Mouse (Mus musculus): Measurements from ENCODE around the gene Trmt10a. TPM values are rescaled to one million over a fixed set of nuclear protein-coding genes. Genes with fewer than 3 reads are reported as not detected.
"Not testable (repeated sequence)": the region's sequence is repeated elsewhere in the genome, so short reads cannot be mapped to it uniquely, and the experiment has no call there.

Trmt10a gene
- total RNA-seq, 1 experiment from 2014 or later, result 10.1 TPM

DNA sequence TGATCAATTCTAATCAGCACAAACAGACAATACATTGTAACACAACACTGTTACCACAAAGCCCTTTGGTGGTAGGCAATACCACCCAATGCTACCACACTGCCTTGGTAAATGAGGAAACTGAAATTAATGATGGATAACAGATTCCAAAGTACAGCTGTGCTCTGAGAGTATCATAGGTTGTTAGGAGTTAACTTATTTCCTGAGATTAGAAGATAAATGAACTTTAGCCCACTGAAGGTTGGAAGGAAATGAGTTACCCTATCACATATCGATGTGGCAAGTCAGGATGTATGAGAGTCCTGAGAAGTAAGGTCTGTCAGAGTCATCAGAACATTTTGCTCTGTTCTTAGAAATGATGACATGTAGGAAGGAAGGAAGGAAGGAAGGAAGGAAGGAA is 8.7 kb upstream of the Trmt10a start:
- no peak for DNase-seq

DNA sequence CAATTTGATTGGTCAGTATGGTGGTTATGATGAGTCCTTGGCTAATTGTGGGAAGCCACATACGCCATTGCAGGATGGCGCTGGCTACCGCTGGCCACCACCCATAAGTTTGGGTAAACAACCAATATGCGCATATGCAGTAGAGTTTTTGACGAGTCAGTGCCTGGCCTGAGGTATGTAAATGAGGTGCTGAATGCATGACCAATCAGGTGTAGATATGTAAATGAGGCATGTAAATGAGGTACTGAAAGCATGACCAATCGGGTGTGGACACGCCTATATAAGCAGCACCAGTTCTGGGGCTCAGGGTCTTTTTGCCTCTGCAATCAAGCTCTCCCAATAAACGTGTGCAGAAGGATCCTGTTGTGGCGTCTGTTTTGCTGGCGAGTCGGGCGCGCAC is 5.1 kb upstream of the Trmt10a start:
- not testable (repeated sequence) for DNase-seq

DNA sequence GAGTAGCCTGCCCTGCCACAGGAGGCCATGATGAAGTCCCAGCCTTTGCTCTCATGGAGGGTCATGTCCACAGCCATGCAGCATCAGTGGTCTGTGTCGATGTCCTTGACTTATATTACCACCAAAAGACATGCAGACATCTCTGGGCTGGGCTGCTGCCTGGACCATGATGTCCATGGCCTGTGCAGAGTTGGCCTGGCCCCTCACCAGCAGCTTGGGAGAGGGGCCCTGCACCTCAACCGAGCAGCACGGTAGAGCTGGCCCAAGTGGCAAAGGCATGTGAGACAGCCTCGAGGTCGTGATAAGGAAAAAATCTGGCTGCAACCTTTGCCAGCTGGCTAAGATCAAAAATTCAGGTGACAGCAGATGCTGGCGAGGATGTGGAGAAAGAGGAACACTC is 3.6 kb upstream of the Trmt10a start:
- DNase-seq, result no peak

DNA sequence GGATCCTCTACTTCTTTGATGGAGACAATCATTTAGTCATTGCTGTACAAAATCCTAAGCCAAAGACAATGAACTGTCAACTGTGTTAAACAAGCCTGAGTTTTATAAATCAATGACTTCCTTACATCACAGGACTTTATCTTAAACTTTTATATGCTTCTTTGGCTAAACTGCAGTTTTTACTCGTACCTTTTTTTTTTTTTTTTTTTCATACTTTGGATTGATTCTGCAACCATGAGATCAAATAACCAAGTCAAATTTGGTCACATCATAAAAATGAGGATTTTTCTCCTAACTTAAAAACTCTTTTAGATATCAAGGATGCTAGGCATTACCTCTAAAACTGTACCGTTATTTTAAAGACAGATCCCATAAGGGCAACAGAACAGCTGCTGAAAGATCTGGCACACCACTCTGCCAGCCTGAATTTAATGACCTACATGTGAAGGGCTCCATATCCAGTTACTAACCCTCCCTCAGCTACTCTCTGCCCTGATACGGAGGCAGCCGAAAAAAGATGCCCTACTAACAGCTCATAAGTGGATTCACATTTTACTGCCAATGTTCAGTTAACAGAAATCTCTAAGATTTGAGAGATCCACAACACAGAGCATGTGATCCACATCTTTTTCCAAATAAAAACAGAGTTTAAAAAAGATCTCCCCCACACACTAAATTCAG is 1.1 kb upstream of the Trmt10a start:
- no peak for DNase-seq

DNA sequence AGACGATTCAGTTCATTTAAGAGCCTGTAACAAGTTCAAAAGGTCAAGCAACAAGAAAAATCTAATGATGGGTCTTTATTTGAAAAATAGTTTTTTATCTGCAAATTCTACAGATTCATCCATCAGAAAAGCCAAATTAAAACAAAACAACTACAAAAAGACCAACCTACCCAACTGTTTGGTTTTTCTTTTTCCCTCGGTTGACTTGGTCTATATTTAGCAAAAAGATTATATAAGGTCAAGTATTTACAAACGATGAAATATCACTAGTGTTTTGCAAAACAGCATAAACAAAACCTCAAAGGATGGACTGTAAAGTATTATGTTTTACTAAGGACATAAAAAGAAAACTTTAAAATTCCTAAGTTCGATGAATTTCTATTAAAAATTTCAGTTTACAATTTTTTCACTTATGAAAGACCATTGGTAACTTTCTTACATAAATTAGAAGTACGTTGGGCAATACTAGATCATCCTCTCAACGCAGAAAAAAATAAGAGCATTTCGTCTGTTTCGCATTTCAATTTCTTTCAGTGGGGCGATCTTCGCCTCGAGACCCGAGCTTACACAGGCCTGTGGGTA is 424 bp upstream of the Trmt10a start:
- no peak for DNase-seq

DNA sequence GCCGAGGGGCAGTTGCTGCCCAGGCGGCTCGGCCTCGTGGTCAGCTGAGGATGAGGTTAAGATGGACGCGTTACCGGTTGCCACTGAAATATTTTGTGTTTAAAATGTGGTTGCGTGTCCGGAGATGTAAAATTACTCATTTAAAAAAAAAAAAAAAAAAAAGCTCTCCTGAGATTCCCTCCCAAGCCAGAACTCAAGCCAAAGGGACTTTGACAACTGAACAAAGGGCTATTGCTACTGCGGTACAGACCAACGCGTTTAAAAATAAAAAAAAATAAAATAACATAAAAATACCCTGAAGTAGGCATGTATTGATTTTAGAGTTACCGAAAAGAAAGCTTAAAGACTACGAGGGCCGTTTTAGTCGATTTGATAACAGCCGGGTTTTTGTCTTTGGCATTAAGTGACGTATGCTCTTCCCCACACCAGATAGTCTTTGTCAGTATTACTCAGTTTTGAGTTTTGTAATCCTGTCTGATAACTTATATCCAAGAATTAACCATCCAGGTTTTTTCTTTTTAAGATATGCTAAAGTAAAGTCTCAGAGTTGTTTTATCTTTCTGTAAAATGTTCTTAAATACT is 903 bp downstream of the Trmt10a start:
- no peak for DNase-seq

DNA sequence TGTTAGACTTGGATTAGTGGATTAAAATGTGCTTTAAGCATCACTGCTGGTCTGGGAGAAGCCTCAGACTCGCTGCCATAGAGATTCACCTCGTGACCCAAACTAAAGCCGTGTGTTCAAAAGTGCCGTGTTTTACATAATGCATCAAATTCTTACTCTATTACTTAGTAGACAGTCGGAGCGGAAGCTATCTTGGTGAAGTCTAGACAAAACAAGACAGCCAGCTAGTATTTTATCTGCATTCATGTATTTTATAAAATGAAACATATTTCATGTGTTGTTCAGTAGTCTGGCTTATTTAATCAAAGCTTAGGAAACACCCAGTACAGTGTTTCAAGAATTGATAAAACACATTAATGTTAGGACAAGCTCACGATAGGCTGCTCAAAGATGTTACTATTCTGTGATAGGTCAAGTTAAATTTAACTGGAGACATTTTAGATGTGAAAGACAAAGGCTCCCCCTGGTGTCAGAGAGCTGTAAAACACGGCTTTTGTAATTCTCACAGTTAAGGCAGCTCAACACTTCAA is 1.5 kb downstream of the Trmt10a start, which contains the start of gene Mttp:
TSS of gene Mttp (minus strand) at position 327 of the 530 bp plus-strand sequence.
- DNase-seq, result peak; percentile 50

DNA sequence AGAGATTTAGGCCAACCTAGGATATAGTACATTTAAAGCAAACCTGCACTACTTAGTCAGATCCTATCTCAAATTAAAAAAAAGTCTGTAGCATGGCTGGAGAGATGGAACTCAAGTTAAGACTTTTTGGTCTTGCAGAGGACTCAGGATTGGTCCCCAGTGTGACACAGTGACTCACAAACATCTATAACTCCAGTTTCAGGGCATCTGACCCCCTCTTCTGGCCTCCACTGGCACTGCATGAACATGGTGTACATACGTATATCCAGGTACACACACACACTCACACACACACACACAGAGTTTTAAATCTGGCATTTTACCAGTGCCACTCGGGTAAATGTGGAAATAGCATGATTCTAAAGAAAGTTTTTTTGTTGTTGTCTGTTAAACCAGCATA is 5.6 kb downstream of the Trmt10a start:
- DNase-seq, result no peak

DNA sequence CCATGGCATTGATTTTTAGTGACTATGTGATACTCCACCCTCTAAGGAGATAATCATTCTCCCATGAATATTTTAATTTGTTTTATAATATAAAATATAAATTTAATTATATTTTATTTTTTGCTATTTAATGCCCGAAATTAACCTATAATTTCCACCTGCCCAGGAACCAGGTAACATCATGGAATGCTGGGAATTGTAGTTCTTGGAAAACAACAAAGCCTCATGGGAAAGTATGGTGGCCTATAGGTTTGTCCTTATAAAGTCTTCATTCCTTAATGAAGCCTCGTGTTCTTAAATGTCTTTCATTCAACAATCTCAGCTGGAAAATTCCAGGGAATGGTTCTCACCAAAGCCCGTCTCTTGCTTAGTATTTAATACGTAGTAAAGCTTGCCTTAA is 11.8 kb downstream of the Trmt10a start:
- DNase-seq, result no peak

DNA sequence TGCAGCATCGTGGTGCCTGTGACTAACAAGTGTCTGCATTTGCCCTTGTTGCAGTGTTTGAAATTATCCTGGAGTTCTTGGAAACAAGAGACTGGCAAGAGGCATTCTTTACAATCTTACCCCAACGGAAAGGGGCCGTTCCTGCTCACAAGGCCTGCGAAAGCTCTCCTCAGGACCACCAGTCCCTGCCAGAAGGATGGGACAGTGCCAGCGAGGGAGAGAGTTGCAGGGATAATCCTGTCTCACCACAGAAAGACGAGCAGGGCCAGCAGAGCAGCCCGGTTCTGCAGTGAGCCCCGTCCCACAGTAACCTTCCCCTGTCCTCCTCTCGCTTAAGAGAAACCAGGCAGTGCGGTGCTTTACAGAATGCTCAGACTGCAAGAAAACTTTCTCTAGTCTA is 13.4 kb downstream of the Trmt10a start:
- DNase-seq, result no peak

DNA sequence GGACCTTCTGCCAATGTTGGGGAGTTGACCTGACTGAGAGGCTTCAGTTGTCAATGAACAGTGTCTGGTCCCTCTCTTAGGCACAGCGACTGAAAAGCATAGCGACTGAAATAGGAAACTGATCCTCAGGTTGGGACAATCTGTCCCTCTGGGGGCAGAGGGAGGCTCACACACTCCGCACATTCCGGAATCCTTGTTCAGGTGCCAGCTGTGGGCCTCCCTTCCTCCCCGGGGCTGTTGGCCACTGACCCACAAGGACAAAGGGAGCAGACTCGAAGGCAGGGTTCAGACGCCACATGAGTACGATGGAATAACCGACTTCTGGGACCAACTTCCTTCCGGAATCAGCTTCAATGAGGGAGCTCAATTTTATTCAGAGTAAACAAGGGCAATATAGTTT is 18.4 kb downstream of the Trmt10a start:
- DNase-seq, result no peak

DNA sequence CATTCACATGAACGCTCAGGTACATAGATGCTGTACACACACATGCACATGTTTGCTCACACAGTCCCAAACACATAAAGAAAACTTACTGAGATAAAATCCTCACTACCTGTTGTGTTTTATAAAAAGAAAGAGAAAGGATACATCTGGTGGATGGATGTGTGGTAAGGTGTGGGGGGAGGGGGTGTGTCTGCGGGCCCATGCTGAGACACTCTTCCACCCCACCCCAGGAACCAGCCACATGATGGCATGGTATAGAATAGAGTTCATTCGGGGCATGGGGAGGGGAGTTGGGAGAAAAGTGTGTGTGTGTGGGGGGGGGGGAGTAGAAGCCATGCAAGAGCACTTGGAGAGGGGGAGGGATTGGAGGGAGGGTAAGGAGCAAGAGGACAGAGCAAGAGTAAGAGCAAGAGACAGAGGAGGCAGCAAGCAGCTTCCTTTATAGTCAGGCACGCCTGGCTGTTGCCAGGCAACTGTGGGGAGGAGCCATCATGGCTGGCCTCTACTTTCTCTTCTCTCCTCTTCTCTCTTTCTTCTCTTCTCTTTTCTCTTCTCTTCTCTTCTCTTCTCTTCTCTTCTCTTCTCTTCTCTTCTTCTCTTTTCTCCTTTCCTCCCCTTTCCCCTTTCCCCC is 19.4 kb downstream of the Trmt10a start:
- no peak for DNase-seq

DNA sequence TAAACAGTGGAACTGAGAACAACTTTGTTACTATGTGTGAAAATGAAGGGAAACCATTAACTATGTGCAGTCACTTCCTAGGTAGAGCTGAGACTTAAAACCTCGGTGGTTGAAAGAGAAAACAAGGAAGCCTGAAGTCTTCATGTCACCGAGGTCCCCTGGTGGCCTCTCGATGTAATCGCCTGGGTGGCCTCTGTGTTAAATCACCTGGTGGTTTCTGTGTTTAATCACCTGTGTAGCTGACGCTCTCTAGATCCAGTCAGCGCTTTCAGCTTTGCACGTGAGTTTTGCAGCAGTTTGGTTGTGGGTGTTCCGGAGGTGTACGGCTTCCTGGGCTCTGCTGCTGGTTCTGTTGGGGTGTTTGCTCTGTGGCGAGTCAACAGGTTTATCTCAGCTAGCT is 30.0 kb downstream of the Trmt10a start:
- no peak for DNase-seq

DNA sequence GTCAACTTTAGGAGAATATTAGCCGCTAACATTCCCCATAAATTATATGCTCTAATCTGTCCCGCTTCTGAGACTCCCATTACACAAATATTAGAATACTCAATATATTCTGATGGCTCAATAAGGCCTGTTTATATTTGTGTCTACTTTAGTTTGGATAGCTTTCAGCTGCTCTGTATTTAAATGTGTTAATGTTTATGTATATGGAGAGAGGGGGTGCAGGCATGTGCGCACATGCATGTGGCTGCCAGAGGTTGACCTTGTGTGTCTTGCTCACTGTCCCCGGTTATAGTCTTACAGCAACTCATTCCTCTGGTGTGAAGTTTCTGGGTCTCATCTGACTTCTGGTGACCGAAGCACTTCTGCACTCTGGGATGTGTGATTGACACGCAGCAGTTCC is 32.3 kb downstream of the Trmt10a start:
- no peak for DNase-seq

DNA sequence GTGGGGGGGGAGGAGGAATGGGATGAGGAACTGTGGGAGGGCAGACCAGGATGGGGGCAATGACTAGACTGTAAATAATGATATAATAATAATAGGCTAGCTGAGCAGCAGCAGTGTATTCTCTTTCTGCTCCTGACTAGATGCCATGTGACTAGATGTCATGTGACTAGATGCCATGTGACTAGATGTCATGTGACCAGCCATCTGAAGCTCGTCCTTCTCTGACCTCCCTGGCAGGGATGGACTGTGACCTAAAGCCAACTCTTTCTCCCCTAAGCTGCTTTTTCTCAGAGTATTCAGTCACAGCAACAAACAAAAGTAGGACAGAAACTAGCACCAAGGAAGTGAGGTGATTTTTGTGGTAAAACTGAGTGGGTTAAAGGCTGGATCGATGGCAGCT is 38.8 kb downstream of the Trmt10a start:
- DNase-seq, result no peak

DNA sequence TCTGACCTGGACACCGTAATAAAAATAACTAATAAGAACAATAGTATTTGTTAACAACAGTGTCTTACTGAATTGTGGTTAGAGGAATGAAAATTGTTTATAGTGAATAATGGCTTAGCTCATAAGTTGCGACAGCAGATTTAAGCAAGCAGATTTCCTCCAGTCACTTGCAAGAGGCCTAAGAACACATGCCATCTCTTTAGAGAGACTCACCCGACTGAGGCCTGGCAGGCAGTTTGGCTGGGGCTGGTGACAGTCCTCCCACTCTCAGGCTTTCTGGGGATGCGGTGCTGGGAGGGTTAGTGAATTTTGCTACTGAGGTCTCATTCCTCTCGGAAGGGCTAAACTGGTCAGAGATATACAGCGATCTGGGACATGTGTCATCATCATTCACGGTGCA is 40.1 kb downstream of the Trmt10a start:
- no peak for DNase-seq

DNA sequence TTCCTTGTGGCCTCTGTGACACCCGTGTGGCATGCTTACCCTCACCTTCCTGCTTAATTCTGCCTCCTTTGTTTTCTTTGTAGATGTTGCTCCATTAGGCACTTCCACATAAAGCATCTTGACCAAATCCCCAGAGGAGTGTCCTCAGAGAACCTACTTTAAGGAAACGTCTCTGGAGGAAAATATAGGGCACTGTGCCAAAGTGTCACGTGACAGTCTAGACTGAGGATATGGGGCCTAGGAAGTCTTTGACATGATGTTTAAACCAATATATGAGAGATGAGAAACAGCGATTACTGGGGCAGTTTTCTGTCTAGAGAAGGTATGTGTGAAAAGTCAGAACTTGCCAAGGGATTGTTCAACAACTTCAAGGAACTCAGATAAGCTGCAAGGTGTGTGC is 42.0 kb downstream of the Trmt10a start:
- DNase-seq, result no peak

DNA sequence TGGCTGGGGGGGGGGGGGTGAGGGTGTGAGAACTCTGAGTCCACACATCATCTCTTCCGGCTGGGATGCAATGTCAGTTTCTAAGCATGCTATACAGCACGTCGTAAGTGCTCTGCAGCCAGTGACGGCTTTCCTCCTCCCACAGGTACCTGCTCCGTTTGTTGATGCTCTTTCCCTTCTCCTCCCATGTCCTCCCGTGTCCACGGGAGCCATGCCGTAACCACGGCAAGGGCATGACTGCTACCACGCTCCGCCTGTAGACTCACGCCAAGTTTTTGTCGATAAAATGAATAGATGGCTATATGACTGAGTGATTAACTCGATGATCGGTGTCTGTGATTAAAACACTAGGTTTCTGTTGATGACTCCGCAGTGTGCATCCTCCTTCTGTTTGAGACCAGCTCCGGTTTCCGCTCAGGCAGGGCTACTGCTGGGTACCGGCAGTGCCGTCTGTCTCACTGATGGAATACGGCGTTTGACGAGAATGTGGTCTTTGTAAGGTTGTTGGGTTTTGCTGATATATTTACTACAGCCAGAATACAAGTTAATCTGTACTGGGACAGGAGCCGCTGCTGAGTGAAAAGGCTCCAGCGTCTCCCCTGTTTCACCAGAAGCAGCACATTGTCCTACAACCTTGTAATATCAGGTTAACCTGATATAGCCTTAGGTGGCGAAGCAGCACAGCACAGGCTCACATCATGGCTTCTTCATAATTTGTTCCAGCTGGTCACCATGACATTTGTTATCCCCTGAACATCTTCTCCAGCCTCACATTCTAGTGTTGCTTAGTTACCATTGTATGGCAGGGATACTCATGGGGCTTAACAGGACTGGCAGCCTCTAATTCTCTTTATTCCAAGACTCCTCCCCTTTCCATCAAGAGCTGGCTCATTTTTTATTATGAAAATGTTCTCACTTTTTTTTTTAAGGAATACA is 43.0 kb downstream of the Trmt10a start:
- DNase-seq, result no peak

DNA sequence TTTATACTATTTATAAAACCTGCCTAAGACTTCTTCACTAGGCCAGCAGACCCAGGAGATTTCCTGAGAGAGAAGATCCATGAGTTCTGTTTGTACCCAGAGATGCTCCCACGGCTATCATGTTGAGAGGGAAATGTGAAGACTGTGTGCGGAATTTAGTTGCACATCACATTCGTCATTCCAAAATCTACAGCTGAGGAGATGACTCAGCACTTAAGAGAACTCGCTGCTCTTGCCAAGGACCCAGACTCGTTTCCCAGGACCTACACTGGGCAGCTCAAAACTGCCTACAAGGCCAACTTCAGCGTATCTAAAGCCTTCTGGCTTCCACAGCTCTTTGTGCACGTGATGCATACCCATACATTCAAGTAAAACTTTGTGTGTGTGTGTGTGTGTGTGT is 49.0 kb downstream of the Trmt10a start:
- no peak for DNase-seq

DNA sequence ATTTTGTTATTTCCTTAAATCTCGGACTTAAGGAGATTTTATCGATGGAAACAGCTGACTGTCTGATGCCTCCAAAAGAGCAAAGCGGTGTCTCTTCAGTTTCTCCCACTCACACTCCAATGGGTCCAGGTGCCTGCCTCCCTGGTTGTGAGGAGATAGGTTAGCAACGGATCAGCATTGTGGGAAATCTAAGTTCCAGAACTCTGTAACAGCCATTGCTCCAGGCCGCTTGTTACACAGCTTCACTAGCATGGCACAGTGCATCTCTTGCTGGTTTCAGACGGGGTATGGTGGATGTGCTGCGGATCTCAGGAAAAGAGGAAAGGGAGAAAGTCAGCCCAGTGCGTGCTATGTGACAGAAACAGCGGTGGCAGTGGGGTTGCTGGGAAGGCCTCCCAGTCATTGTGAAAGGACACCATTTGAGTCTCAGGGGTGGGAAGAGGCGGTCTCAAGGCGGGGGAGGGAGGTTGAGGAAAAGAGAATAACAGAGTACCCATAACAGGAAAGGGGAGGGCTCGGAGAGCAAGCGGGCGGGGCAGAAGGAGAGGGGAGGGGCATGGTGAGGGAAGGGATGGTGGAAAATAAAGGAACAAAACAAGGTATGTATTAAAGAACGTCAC is 50.5 kb downstream of the Trmt10a start, which contains the start of gene 4930579F01Rik:
TSS of gene 4930579F01Rik (minus strand) at position 143 of the 620 bp plus-strand sequence.
- DNase-seq, result no peak

DNA sequence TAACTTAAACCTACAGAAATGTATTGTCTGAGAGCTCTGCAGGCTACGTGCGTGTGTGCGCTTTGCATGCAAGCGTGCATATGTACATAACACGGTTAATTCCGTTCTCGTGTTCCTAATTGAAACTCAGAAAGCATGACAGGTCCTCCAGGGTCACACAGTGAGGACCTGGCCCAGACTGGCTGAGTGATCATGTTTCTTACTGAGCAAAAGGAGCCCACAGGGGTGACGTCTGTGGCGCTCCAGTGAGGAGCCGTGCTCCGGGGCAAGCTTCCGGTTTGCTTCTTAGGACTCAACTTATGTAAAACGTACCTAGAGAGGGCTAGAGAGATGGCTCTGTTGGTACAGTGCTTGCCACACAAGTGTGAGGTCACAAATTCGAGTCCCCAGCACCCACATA is 53.8 kb downstream of the Trmt10a start:
- no peak for DNase-seq

DNA sequence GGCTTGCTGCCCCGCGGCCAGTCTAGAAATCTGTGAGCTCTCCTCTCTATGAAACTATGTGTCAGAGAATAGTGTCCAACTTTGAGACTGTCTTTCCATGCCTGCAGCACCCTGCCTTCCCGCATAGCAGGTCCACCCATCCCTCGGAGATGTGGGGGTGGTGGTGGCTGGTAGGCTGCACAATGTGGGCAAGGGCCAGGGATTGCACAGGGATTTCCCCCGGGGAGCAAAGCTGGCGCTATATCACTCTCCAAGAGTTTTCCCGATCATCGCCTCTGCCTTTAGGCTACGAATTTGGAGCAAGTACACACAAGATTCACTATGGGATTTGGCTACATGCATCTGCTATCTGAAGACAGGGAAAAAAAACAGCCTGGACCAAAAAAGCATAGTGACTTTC is 54.3 kb downstream of the Trmt10a start:
- no peak for DNase-seq

Measured in adrenal gland, postnatal 25 days (tissue).